Mouse (Mus musculus) olfactory bulb, adult 2 months (tissue): ENCODE data around the gene C1qtnf5. TPM values are rescaled to one million over a fixed set of nuclear protein-coding genes. Genes with fewer than 3 reads are reported as not detected.

ENCODE experiments used
- H3K27ac ChIP-seq: fragments of 200-500 bp; 2 replicates; pipeline ENCODE4 v1.5.1; 2012; ENCODE audit warnings: low read depth, low read length; ENCODE audit not compliant: insufficient read depth
- H3K4me1 ChIP-seq: fragments of 200-500 bp; 2 replicates; pipeline ENCODE4 v1.6.1; 2012; ENCODE audit warnings: low read length; ENCODE audit not compliant: control insufficient read depth, insufficient read depth
- H3K4me3 ChIP-seq: fragments of 200-500 bp; 2 replicates; pipeline ENCODE4 v1.5.1; 2012; ENCODE audit warnings: mild to moderate bottlenecking, low read depth, low read length, moderate library complexity; ENCODE audit not compliant: insufficient read depth
- CTCF ChIP-seq: fragments of 200-500 bp; IDR thresholded peaks from 2 replicates; pipeline ENCODE4 v1.5.1; 2012; ENCODE audit warnings: low read depth, mild to moderate bottlenecking, low read length, moderate library complexity; ENCODE audit not compliant: insufficient read depth
- POLR2A ChIP-seq: fragments of 200-500 bp; IDR thresholded peaks from 2 replicates; pipeline ENCODE4 v1.6.1; 2012; ENCODE audit warnings: mild to moderate bottlenecking, low read depth, low read length, moderate library complexity; ENCODE audit not compliant: insufficient read depth
- WGBS: fragments of 180-500 bp; shearing (Covaris S2); methylation state at CpG from one replicate; pipeline ENCODE4 v1.1.7; 2018; 5-methylcytosine and 5-hydroxymethylcytosine counted together
- polyA plus RNA-seq: library from polyadenylated mRNA; stranded (reverse); fragments of >200 nt; gene quantifications from 2 replicates; pipeline ENCODE4 v1.2.4, GENCODE M21; 2012; ENCODE audit warnings: low replicate concordance; ENCODE audit not compliant: missing spikeins, insufficient read depth, insufficient read length

The C1qtnf5 gene
- polyA plus RNA-seq, 1 experiment = not detected

GRCm38 (mm10) chr9:44078136-44078797 is 28.8 kb upstream of the C1qtnf5 start:
- H3K4me3 ChIP-seq = no peak overlapping the region
- WGBS = 84% methylated on average over 10 of the region's 10 CpGs
- TF ChIP-seq POLR2A (no peak), CTCF (no peak)
- H3K27ac ChIP-seq = peak overlapping the region; percentile 75
- peaks cover 48% of the 10 kb centered on the region for H3K4me1 ChIP-seq

- Histone ChIP-seq H3K27ac (peak overlapping the region; percentile 75), H3K4me1 (peaks cover 52% of the 10 kb centered on the region)
These were observed 27.9 kb upstream of the C1qtnf5 start for GRCm38 (mm10) chr9:44078955-44079756.

GRCm38 (mm10) chr9:44079997-44080780 is 26.9 kb upstream of the C1qtnf5 start:
- no peak for TF ChIP-seq CTCF
- no peak for TF ChIP-seq POLR2A
- H3K4me1 ChIP-seq = peaks cover 52% of the 10 kb centered on the region
- WGBS = 71% methylated on average over 10 of the region's 10 CpGs
- peak overlapping the region; percentile 40; the same call in 1 of the 2 replicates for H3K27ac ChIP-seq
- no peak overlapping the region for H3K4me3 ChIP-seq

More at GRCm38 (mm10) chr9:44078955-44079756, 27.9 kb upstream of the C1qtnf5 start:
- no peak overlapping the region for H3K4me3 ChIP-seq
- WGBS = 41% methylated on average over 16 of the region's 16 CpGs
- TF ChIP-seq POLR2A (no peak), CTCF (no peak)

GRCm38 (mm10) chr9:44080953-44081352 is 26.1 kb upstream of the C1qtnf5 start:
- peaks cover 52% of the 10 kb centered on the region for H3K4me1 ChIP-seq
- no peak for TF ChIP-seq POLR2A
- TF ChIP-seq CTCF = no peak
- peak overlapping the region; percentile 54; the same call in 1 of the 2 replicates for H3K27ac ChIP-seq
- no peak overlapping the region for H3K4me3 ChIP-seq
- 37% methylated on average over 5 of the region's 5 CpGs for WGBS

- 51% methylated on average over 5 of the region's 5 CpGs for WGBS
- TF ChIP-seq POLR2A (no peak), CTCF (no peak)
- Histone ChIP-seq H3K27ac (no peak overlapping the region; the same call in 1 of the 2 replicates), H3K4me1 (peaks cover 50% of the 10 kb centered on the region), H3K4me3 (no peak overlapping the region)
These were observed 25.5 kb upstream of the C1qtnf5 start for GRCm38 (mm10) chr9:44081581-44081980.

GRCm38 (mm10) chr9:44082266-44082665 is 24.8 kb upstream of the C1qtnf5 start:
- WGBS = 63% methylated on average over 5 of the region's 5 CpGs
- H3K27ac ChIP-seq = no peak overlapping the region

GRCm38 (mm10) chr9:44083392-44084121 is 23.5 kb upstream of the C1qtnf5 start:
- 12% methylated on average over 23 of the region's 23 CpGs for WGBS
- Histone ChIP-seq H3K4me1 (peaks cover 48% of the 10 kb centered on the region), H3K4me3 (peak overlapping the region; percentile 78), H3K27ac (peak overlapping the region; percentile 94)
- TF ChIP-seq POLR2A (no peak), CTCF (no peak)

More at GRCm38 (mm10) chr9:44082266-44082665, 24.8 kb upstream of the C1qtnf5 start:
- TF ChIP-seq CTCF = no peak
- TF ChIP-seq POLR2A = no peak
- Histone ChIP-seq H3K4me3 (no peak overlapping the region), H3K4me1 (peaks cover 50% of the 10 kb centered on the region)

- H3K4me3 ChIP-seq = peak overlapping the region; percentile 78
- TF ChIP-seq CTCF = no peak
- TF ChIP-seq POLR2A = no peak
- WGBS = 7% methylated on average over 14 of the region's 14 CpGs
- H3K4me1 ChIP-seq = peaks cover 46% of the 10 kb centered on the region
- H3K27ac ChIP-seq = peak overlapping the region; percentile 91
These were observed 22.8 kb upstream of the C1qtnf5 start for GRCm38 (mm10) chr9:44084236-44084635.
